Mouse (Mus musculus): ENCODE results near the gene Gm12394. TPM values are rescaled to one million over a fixed set of nuclear protein-coding genes. Genes with fewer than 3 reads are reported as not detected.
A peak's percentile ranks its signal among the peaks of the same experiment; 100 is the strongest.
"Not testable (repeated sequence)": the region's sequence is repeated elsewhere in the genome, so short reads cannot be mapped to it uniquely, and the experiment has no call there.

Gene Gm12394
- polyA plus RNA-seq (2016; fragmentation: Nextera tagmentation; extraction: Ambion mirVana) = 0.67 TPM in 1 of 2 replicates, not detected in the other

- DNase-seq (ENCODE audit: low spot score) = not testable (repeated sequence)
These were observed at the start of gene Gm12394 for GRCm38 (mm10) chr4:42856671-42857070. Gm12394 (minus strand) TSS chr4:42856771.

GRCm38 (mm10) chr4:42904966-42905365, 48.4 kb upstream of the Gm12394 start:
- Histone ChIP-seq H3K4me3 (no peak overlapping the region), H3K27ac (no peak overlapping the region), H3K9me3 (no peaks in the 10 kb centered on the region), H3K27me3 (ENCODE audit: insufficient read depth, poor library complexity, severe bottlenecking) (no peaks in the 10 kb centered on the region), H3K4me1 (replicated peaks) (no peaks in the 10 kb centered on the region), H3K36me3 (no peaks in the 10 kb centered on the region)
- 79% methylated on average over 6 of the region's 6 CpGs for WGBS
- DNase-seq (ENCODE audit: low spot score) = no peak

More at GRCm38 (mm10) chr4:42856671-42857070, at the start of gene Gm12394:
- H3K9me3 ChIP-seq; H3K4me3 ChIP-seq; H3K27me3 ChIP-seq (ENCODE audit: insufficient read depth, poor library complexity, severe bottlenecking); H3K27ac ChIP-seq; H3K4me1 ChIP-seq (replicated peaks); H3K36me3 ChIP-seq: not testable (repeated sequence)
- 79% methylated on average over 1 of the region's 1 CpGs for WGBS

GRCm38 (mm10) chr4:42904523-42904922, 48.0 kb upstream of the Gm12394 start:
- Histone ChIP-seq H3K4me3 (no peak overlapping the region), H3K4me1 (replicated peaks) (no peaks in the 10 kb centered on the region), H3K36me3 (no peaks in the 10 kb centered on the region), H3K27ac (no peak overlapping the region), H3K9me3 (no peaks in the 10 kb centered on the region), H3K27me3 (ENCODE audit: insufficient read depth, poor library complexity, severe bottlenecking) (no peaks in the 10 kb centered on the region)
- WGBS = 88% methylated on average over 3 of the region's 3 CpGs
- DNase-seq (ENCODE audit: low spot score) = no peak

- 96% methylated on average over 1 of the region's 1 CpGs for WGBS
- H3K36me3 ChIP-seq = no peaks in the 10 kb centered on the region
- H3K9me3 ChIP-seq = no peaks in the 10 kb centered on the region
- H3K4me3 ChIP-seq = no peak overlapping the region
- peaks cover 3% of the 10 kb centered on the region for H3K4me1 ChIP-seq (replicated peaks)
- DNase-seq (ENCODE audit: low spot score) = no peak
- H3K27ac ChIP-seq = no peak overlapping the region
- H3K27me3 ChIP-seq (ENCODE audit: insufficient read depth, poor library complexity, severe bottlenecking) = no peaks in the 10 kb centered on the region
These were observed 47.4 kb upstream of the Gm12394 start for GRCm38 (mm10) chr4:42903942-42904341.

GRCm38 (mm10) chr4:42902730-42903129, 46.2 kb upstream of the Gm12394 start:
- WGBS = 91% methylated on average over 5 of the region's 5 CpGs
- Histone ChIP-seq H3K9me3 (no peaks in the 10 kb centered on the region), H3K27me3 (ENCODE audit: insufficient read depth, poor library complexity, severe bottlenecking) (no peaks in the 10 kb centered on the region), H3K36me3 (no peaks in the 10 kb centered on the region), H3K4me1 (replicated peaks) (peaks cover 8% of the 10 kb centered on the region), H3K4me3 (no peak overlapping the region), H3K27ac (no peak overlapping the region)
- no peak for DNase-seq (ENCODE audit: low spot score)

- H3K36me3 ChIP-seq = no peaks in the 10 kb centered on the region
- no peak overlapping the region for H3K4me3 ChIP-seq
- 62% methylated on average over 9 of the region's 9 CpGs for WGBS
- H3K27me3 ChIP-seq (ENCODE audit: insufficient read depth, poor library complexity, severe bottlenecking) = no peaks in the 10 kb centered on the region
- H3K4me1 ChIP-seq (replicated peaks) = peaks cover 8% of the 10 kb centered on the region
- H3K27ac ChIP-seq = no peak overlapping the region
- peak; percentile 12 for DNase-seq (ENCODE audit: low spot score)
- no peaks in the 10 kb centered on the region for H3K9me3 ChIP-seq
These were observed 45.6 kb upstream of the Gm12394 start for GRCm38 (mm10) chr4:42902174-42902573.

- no peaks in the 10 kb centered on the region for H3K36me3 ChIP-seq
- no peaks in the 10 kb centered on the region for H3K27me3 ChIP-seq (ENCODE audit: insufficient read depth, poor library complexity, severe bottlenecking)
- no peaks in the 10 kb centered on the region for H3K9me3 ChIP-seq
- H3K27ac ChIP-seq = no peak overlapping the region
- H3K4me3 ChIP-seq = no peak overlapping the region
- peaks cover 8% of the 10 kb centered on the region for H3K4me1 ChIP-seq (replicated peaks)
- 64% methylated on average over 5 of the region's 5 CpGs for WGBS
- DNase-seq (ENCODE audit: low spot score) = no peak
These were observed 44.3 kb upstream of the Gm12394 start for GRCm38 (mm10) chr4:42900878-42901277.

- peaks cover 11% of the 10 kb centered on the region for H3K4me1 ChIP-seq (replicated peaks)
- WGBS = 30% methylated on average over 3 of the region's 3 CpGs
- no peak for DNase-seq (ENCODE audit: low spot score)
- no peak overlapping the region for H3K27ac ChIP-seq
- no peaks in the 10 kb centered on the region for H3K27me3 ChIP-seq (ENCODE audit: insufficient read depth, poor library complexity, severe bottlenecking)
- H3K4me3 ChIP-seq = no peak overlapping the region
- no peaks in the 10 kb centered on the region for H3K9me3 ChIP-seq
- no peaks in the 10 kb centered on the region for H3K36me3 ChIP-seq
These were observed 42.3 kb upstream of the Gm12394 start for GRCm38 (mm10) chr4:42898914-42899313.

GRCm38 (mm10) chr4:42895118-42895517, 38.5 kb upstream of the Gm12394 start:
- H3K27ac ChIP-seq = no peak overlapping the region
- peaks cover 11% of the 10 kb centered on the region for H3K4me1 ChIP-seq (replicated peaks)
- no peaks in the 10 kb centered on the region for H3K9me3 ChIP-seq
- H3K27me3 ChIP-seq (ENCODE audit: insufficient read depth, poor library complexity, severe bottlenecking) = no peaks in the 10 kb centered on the region
- DNase-seq (ENCODE audit: low spot score) = no peak
- no peaks in the 10 kb centered on the region for H3K36me3 ChIP-seq
- 65% methylated on average over 7 of the region's 7 CpGs for WGBS
- no peak overlapping the region for H3K4me3 ChIP-seq

- H3K27me3 ChIP-seq (ENCODE audit: insufficient read depth, poor library complexity, severe bottlenecking) = no peaks in the 10 kb centered on the region
- no peak for DNase-seq (ENCODE audit: low spot score)
- 67% methylated on average over 7 of the region's 7 CpGs for WGBS
- H3K4me3 ChIP-seq = no peak overlapping the region
- H3K9me3 ChIP-seq = no peaks in the 10 kb centered on the region
- H3K36me3 ChIP-seq = no peaks in the 10 kb centered on the region
- H3K4me1 ChIP-seq (replicated peaks) = 0 out of 2 replicates have a peak, but pooled peaks cover 4% of the 10 kb centered on the region
- H3K27ac ChIP-seq = no peak overlapping the region
These were observed 34.6 kb upstream of the Gm12394 start for GRCm38 (mm10) chr4:42891176-42891575.

- no peak overlapping the region for H3K4me3 ChIP-seq
- H3K27ac ChIP-seq = no peak overlapping the region
- H3K9me3 ChIP-seq = no peaks in the 10 kb centered on the region
- no peak for DNase-seq (ENCODE audit: low spot score)
- WGBS = 93% methylated on average over 6 of the region's 6 CpGs
- H3K36me3 ChIP-seq = no peaks in the 10 kb centered on the region
- no peaks in the 10 kb centered on the region for H3K4me1 ChIP-seq (replicated peaks)
- H3K27me3 ChIP-seq (ENCODE audit: insufficient read depth, poor library complexity, severe bottlenecking) = no peaks in the 10 kb centered on the region
These were observed 32.2 kb upstream of the Gm12394 start for GRCm38 (mm10) chr4:42888806-42889205.

- Histone ChIP-seq H3K4me3 (no peak overlapping the region), H3K4me1 (replicated peaks) (no peaks in the 10 kb centered on the region), H3K36me3 (no peaks in the 10 kb centered on the region), H3K9me3 (no peaks in the 10 kb centered on the region), H3K27me3 (ENCODE audit: insufficient read depth, poor library complexity, severe bottlenecking) (no peaks in the 10 kb centered on the region), H3K27ac (no peak overlapping the region)
- DNase-seq (ENCODE audit: low spot score) = no peak
- 90% methylated on average over 6 of the region's 6 CpGs for WGBS
These were observed 30.4 kb upstream of the Gm12394 start for GRCm38 (mm10) chr4:42886926-42887325.

- H3K27me3 ChIP-seq (ENCODE audit: insufficient read depth, poor library complexity, severe bottlenecking) = peaks cover 8% of the 10 kb centered on the region; the same call in 1 of the 2 replicates
- DNase-seq (ENCODE audit: low spot score) = no peak
- no peaks in the 10 kb centered on the region for H3K4me1 ChIP-seq (replicated peaks)
- H3K9me3 ChIP-seq = no peaks in the 10 kb centered on the region
- H3K4me3 ChIP-seq = no peak overlapping the region
- 47% methylated on average over 1 of the region's 1 CpGs for WGBS
- no peaks in the 10 kb centered on the region for H3K36me3 ChIP-seq
- no peak overlapping the region for H3K27ac ChIP-seq
These were observed 24.0 kb upstream of the Gm12394 start for GRCm38 (mm10) chr4:42880677-42880948.
